Mouse (Mus musculus) heart, postnatal 0 days (tissue): ENCODE measurements around the gene Cpa2.

ENCODE experiments used
- CTCF ChIP-seq: IDR thresholded peaks from 2 replicates; pipeline ENCODE4 v1.5.1; 2016; ENCODE audit warnings: antibody characterized with exemption, control low read depth, low read depth
- EP300 ChIP-seq: IDR thresholded peaks from 2 replicates; pipeline ENCODE4 v1.6.1; 2016; ENCODE audit warnings: antibody characterized with exemption, low read depth

- TF ChIP-seq CTCF = peak; percentile 15; the same call in 1 of the 2 replicates
- TF ChIP-seq EP300 = no peak
Measured at GRCm38 (mm10) chr6:30520400-30520799, 21.0 kb upstream of the Cpa2 start.
